Mouse (Mus musculus): ENCODE results near the gene Gm20388.

Gm20388 gene

DNA sequence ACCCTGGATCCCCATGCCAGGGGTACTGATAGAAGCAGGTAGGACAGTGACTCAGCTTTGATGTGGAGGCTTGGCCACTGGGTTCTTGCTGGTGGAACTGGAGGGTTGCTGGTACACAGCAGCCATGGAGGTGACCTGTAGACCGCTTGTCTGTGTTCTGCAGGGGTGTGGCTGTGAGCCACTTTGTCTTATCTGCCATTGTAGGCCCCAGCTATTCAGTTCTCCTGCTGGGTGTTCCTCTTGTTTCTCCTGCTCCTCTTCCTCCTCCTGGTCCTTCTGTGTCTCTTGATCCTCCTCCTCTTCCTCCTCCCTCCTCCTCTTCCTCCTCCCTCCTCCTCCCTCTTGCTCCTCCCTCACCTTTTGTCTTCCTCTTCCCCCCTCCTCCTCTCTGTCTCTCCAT, 614.5 kb downstream of the Gm20388 start:
- in situ Hi-C loops (cut with MboI), result no loop called here

DNA sequence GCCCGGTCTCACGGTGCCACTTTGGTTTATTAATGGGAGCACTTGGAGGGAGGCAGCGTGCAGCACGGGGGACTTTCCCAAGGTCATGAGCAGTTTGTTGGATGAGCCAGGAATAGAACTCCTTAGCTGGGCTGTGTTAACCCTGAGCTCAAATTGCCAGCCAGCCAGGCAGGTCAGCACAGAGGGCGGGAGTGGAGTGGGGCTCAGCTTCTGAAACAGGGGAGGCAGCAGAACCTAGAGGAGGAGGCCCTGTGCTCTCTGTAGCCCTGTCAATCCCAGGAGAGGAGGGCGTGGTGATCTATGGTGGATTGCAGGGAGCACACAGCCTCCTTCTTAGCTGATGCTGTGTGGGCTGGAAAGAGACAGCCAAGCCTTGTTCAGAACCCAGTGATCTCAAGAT, 615.2 kb downstream of the Gm20388 start:
- in situ Hi-C loops (cut with MboI), result no loop called here

DNA sequence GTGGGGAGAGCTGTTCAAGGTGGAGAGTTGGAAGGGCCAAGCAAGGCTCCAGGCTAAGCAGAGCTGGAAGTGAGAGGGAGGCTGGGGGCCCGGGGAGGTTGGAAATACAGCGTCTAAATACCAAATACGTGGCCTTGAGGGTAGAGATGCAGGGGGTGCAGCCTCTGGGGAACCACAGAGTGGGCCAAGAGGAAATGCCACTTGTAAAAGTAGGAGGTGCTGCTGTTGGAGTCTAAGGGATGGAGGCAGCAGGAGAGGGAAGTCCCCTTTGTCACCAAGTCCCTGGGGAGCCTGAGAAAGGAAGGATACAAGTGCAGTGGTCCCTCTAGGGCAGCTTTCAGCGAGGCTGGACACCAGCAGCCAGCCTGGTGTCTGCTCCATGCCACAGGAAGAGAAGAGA, 615.9 kb downstream of the Gm20388 start:
- in situ Hi-C loops (cut with MboI), result no loop called here

DNA sequence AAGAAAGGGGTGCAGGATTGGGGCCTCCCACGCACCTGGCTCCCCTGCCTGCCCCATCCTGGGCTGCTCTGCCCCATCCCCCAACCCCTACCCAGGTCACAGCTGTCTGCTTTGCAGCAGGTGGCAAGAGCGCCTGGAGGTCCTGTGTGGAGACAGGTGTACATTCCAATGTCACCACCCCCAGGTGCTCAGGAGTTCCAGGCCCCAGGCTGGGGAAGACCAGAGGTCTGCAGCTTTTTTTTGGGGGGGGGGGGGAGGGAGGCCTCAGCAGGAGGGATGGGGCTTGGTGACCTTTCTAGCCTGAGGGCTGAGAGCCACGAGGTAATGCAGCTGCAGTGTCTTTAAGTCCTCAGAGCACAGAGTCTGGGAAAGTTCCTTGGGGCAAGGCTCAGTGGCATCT, 617.7 kb downstream of the Gm20388 start:
- in situ Hi-C loops (cut with MboI), result no loop called here

DNA sequence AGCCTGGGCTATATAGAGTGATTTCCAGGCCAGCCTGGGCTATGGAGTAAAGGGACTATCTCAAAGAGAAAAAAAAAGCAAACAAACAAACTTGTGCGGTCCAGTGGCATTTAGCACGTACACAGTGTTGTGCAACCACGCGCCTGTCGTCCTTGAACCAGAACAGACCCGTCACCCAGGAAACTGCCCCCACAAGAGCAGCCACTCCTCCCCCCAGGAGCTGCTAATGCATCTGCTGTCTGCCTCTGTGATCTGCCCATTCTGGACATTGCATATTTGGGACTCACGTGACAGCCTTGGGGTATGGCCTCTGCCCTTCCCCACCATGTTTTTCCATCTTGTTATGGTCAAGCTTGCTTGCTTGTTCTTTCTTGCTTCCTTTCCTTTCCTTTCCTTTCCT, 618.6 kb downstream of the Gm20388 start:
- in situ Hi-C loops (cut with MboI), result no loop called here

DNA sequence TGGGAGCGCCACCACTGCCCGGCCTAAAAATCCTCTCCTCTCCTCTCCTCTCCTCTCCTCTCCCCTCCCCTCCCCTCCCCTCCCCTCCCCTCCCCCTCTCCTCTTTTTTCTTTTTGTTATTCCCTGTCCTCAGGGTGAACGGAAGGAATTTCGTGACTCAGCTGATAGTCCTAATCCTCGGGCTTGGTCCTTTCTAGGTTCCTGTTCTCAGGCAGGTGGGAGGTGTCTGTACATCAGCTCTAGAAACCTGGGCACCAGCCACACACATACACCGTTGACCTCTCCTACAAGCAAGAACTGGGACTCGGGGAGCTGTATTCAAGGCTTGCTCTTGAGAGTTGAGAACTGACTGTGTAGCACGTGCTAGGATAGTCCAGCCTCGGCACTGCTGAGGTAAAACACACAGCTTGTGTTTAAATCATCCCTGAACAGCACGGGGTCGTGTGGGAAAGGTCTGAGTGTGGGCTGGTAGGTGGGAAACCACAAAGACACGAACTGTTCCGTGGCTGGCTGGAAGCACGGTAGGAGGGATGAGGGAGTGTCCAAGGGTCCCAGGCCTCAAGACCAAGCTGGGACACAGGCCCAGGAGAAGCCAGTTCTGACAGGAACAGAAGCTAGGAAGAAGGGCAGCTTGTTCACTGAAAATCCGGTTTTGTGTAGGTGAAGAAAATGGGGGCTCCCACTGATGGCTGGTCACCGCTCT, 620.5 kb downstream of the Gm20388 start:
- in situ Hi-C loops (cut with MboI), result no loop called here

DNA sequence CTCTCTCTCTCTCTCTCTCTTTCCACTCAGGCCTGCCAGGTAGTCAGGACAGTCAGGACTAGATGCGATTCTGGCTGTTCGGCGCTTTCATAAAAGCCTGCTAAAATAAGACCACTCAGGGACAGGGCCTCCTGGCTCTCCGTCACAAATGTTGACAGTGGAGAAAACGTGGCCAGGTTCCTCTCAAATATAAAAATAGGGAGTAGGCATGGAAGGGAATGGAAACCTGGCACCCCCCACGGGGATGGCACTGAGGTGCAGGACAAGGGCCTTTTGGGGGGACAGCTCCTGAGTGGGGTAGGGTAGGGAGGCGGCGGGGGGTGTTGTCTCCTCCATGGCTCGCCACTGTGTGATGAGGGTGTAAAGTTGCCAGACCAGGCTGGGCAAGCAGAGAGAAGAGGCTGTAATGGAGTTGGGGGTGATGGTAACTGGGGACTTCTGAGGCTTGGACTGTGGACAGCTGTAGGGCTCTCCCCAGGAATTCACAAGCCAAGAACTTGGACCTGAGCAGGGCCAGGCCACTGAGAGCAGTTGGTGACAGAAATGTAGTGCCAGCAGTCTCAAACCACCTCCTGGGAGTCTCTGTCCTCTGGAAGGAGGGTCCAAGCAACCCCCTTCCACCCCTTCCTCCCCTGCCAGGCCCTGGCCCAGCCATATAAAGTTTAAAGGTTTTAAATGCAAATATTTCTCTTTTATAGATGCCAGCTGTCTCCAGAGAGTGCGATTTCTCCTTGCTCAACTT, 621.3 kb downstream of the Gm20388 start:
- in situ Hi-C loops (cut with MboI), result no loop called here

DNA sequence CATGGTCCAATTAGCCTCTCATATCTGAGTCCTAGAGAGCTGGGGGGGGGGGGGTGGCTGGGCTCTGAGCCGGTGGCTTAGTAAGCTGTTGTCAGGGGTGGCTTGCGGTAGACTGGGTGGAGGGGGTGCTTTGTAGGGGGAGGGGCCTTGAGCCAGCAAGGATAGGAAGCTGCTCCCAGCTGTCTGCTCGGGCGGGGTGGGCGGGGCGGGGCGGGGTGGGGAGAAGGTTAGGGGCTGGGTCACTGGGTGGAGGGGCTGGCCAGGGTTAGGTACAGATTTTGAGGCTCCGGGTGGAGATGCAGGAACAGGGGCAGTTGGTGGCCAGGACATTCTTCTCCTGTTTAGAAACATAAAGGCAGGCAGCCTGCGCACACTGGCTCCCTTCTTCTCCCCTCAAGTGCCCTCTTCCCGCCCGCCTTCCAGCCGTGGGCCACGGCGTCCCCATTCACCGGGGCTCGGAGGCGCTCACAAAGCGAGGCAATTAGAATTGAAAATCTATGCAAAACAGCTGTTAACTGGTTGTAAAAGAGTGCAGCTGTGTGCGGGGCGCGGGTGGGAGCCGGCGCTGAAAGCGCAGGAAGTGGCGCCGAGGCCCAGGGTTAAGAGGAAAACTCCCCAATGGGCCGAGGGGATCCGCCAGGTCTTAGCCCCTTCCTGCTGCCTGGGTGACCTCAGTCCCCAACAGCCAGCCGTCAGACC, 622.0 kb downstream of the Gm20388 start:
- in situ Hi-C loops (cut with MboI), result no loop called here

DNA sequence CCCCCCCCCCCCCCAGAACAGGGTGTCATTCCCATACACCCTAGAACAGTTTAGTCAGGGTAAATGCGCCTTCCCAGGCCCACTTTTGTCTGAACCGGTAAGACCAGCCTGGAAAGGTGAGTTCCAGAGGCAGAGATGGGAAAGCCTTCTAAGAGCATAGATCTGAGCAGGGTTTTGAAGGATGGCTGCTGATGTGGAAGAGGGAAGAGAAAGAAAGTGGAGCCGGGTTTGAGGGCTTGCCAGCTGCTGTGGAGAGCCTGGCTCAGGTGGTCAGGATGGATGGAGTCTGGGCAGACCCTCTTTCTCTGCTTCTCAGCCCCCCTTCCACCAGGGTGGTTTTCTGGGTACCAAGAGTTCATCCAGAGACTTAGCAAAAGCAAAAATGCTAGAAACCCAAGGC, 622.7 kb downstream of the Gm20388 start:
- in situ Hi-C loops (cut with MboI), result no loop called here

DNA sequence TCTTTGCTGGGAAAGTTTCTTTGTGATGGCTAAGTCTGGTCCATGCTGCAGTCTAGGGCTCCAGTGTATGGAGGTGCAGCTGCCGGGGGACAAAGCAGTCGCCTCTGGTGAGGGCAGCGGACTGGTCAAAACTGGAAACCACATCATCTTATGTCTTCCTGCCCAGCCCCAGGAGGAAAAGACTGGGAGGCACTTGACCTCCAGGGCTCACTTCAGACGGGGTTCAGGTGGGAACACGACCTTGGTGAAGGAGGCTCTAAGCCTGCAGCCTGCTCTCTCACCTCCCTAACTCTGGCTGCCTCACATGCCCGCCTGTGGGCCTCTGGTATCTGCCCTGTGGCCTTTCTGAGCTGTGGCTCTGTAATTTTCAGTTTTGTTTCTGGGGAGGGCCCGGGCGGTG, 623.4 kb downstream of the Gm20388 start:
- in situ Hi-C loops (cut with MboI), result no loop called here

DNA sequence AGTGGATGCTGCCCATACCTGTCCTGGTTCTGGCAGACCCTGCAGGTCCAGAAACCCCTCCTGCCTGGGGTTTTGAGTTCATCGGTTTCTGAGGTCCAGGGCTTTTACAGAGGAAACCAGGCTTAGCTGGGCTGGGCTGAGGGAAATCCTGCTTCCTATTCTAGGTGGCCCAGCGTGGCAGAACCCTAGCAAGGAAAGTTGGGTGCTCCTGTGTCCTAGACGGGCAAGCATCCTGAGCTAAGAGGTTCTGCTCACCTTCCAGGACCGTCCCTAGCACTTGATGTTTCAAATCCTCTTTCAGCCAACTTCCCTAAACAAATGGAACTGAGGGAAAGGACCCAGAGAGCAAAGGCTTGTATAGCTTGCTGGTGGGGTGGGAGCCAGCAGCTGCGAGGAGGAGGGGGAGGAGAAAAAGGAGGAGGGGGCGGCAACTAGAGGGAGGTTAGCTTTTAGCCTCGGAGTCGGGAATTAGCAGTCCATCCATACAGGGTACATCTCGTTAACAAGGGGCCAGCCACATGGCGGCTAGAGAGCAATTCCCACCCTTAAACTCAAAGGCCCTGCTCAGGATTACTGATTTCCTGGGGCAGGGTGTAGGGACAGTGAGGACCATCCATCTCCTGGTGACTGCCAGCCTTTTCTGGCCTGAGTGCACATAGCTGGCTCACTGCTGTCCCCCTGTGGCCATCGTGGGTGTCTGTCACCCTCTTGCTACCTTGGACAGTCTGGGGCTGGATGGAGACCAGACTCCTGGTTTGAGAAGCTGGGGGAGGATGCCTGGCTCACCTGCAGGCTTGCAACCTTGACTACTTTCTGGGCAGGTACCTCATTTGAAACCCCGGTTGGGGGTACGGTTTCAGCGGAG, 624.1 kb downstream of the Gm20388 start:
- in situ Hi-C loops (cut with MboI), result loop anchor here (5.0 kb wide), 1 partner anchor 47 kb away; no protein-coding TSS in a partner anchor

DNA sequence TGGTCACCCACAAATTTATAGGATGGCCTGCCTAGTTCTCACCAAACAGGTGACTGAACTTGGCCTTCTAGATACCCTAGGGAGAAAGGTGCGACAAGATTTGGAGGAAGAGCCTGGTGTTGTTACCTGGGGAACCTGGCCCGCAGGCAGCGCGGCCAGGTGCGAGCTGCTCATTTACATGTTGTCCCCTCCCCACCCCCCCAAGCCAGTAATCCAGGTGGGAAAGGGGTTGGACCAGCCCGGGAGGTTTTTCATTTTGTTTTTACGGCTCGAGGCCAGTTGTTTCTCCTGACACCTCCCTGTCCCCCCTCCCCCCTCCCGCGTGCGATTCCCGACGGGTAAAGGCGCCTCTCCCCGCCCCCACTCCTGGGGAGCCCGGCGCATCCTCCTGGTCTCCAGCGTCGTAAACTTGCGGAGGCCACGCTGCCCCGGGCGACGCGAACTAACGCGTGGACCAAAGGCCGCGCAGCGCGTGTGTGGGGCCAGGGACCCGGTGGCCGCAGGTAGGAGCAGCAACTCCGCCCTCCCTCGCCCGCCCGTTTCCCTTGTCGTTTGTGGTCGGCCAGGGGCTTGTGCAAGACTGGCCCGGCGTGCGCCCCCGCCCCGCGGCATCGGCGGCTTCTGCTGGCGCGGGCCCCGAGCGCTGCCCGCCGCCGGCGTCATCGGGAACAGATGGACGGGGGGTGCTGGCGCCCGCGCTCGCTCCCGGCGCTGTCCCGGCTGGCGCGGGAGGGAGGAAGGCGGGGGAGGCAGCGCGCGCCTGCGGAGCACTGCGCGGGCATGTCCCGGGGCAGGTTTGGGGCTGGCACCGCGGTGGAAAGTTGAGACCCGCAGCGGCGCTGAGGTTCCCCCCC, 625.0 kb downstream of the Gm20388 start:
- in situ Hi-C loops (cut with MboI), result loop anchor here (5.0 kb wide), 1 partner anchor 48 kb away; no protein-coding TSS in a partner anchor

DNA sequence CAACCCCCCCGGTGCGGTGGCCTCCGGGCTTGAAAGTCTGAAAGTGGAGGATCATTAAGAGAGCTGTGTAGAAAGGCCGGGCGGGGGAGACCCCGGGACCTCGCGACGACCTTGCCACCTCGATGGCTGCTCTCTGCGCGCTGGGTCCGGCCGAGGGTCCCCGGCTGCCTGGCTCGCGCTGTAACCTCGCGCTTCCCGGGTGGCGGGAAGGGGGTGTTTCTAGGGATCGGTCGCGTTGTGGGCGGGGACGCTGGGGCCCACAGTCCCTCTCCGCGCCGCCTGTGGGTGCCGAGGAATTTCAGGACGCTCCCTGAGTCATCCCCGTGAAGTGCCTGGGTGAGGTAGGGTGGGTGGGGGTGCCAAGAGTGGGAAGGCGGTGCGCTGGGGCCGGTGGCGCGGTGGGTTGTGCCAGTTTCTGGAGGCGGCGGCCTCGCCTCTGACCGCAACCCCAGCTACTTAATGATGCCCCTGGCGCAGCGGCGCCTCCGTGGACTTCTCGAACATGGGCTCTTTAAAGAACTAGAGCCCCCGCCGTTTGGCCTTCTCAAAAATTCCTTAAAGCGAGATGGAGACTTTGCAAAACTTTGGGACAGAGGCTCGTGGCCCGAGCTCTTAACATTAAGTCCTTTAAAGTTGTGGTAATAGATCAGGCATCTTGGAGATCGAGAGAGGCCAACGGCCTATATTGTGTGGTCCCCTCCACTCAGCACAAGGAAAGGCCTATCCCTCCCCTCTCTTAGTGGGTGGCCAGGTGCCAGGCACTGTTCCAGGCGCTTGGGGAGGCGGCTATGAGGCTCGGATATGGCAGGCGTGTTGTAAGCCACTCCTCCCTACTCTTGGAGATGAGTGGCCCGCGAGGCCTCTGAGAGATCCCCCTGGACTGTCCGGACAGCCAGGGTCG, 625.9 kb downstream of the Gm20388 start:
- in situ Hi-C loops (cut with MboI), result loop anchor here (5.0 kb wide), 1 partner anchor 49 kb away; no protein-coding TSS in a partner anchor

DNA sequence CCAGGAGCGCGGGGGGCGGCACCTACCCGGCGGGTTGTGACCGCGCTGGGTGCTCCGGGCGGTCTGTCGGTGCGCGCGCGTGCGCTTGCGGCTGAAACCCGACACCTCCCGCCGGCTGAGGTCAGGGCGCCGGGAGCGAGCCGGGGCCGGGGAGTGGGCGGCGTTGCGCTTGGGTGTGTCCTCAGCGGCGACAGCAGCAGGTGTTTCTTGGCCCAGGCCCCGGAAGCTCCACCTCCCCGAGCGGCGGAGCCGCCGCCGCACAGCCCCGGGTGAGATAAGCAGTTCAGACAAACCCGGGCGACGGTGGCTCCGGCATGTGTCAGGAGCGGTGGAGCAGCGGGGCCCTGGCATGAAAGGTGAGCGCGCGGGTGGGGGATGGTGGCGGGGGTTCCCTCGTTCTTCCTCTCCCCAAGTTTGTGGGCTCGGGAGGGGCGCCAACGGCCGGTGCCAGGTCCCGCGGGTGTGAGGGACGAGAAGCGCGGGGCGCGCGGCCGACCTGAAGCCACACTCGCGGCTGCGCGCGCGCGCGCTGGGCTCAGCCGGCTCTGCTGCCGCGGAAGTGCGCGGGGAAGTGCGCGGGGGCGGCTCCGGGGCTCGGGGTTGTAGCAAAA, 626.7 kb downstream of the Gm20388 start:
- in situ Hi-C loops (cut with MboI), result loop anchor here (5.0 kb wide), 1 partner anchor 50 kb away; no protein-coding TSS in a partner anchor

DNA sequence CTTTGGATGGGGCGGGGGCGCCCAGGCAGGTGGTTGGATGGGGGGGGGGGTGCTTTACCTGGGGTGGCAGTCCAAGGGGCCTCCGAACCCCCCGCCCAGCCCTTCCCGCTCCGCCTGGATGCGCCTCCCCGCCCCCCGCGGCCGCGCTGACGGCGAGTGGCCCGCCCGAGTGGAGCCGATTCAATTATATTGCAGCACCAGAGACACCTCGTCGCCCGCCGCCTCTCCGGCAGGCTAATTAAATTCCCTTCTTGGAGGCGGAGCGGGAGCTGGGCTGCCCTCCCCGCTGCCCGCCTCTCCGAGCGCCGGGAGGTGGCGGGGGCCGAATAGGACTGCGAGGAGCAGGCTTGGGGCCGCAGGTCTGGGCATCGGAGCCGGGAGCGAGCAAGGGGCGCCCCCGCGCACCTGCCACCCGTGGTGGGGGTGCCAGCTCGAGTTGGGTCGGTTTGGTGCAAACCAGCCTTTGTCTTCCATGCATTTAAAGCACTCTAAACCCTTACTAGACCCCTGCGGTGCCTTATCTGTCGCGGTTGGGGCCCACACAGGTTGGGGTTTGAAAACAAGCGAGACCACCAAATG, 627.3 kb downstream of the Gm20388 start:
- in situ Hi-C loops (cut with MboI), result loop anchor here (5.0 kb wide), 1 partner anchor 51 kb away; no protein-coding TSS in a partner anchor

DNA sequence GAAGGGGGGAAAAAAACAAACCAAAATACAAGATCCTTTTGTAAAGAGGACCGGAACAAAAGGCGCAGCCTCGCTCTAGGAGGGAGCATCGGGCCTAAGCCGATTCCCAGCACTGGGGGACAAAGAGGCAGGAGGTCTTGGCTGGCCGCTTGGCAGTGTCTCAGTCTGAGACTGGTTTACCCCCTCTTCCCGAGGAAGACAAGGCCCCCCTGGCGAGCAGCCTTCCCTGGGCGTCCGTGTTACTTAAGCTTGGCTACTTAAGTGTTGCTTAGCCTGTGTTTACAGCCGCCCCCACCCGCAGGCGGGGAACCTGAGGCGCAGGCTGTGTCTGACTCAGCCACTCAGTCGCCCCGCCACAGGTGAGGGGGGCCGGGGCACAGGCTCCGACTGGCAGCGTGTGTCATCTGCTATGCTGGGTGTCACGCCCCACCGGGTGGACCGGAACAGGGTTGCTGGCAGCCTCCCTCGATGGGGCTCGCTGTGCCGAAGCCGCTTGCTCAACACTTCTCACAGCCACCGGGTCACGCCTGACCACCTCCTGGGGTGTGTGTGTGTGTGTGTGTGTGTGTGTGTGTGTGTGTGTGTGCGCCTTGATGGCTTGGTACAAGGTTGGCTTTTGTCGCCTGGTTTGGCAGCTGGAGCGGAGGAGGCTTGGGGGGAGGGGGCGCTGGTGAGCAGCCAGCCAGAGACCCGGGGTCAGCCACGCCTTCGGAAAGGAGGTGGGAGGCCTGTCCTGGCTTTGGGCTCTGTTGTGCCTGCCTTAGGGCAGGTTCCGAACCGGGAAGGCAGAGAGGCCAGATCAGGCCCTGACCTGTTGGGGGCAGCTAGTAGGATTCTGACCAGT, 628.0 kb downstream of the Gm20388 start:
- in situ Hi-C loops (cut with MboI), result loop anchor here (5.0 kb wide), 1 partner anchor 51 kb away; no protein-coding TSS in a partner anchor

DNA sequence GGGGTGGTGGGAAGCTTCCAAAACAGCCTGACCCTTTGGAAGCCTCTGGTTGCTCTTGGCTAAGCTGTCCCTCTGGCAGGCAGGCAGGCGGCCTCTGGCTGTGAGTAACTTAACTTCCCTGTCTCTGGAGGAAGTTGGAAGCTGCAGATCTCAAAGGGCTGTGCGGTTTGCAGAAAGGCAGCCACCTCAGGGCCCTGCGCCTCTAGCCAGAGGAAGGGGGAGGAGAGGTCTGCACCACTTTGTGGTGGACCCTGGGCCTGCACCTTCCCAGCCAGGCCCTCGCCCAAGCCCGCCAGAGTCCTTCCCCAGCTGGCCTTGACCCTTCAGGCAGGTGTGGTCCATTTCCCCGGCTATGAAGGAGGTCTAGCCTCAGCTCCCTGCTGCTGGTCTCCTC, 628.7 kb downstream of the Gm20388 start:
- in situ Hi-C loops (cut with MboI), result loop anchor here (5.0 kb wide), 1 partner anchor 52 kb away; no protein-coding TSS in a partner anchor
